Mouse (Mus musculus): ENCODE results near the gene Pde12.
"Not testable (repeated sequence)": the region's sequence is repeated elsewhere in the genome, so short reads cannot be mapped to it uniquely, and the experiment has no call there.

Gene Pde12

DNA sequence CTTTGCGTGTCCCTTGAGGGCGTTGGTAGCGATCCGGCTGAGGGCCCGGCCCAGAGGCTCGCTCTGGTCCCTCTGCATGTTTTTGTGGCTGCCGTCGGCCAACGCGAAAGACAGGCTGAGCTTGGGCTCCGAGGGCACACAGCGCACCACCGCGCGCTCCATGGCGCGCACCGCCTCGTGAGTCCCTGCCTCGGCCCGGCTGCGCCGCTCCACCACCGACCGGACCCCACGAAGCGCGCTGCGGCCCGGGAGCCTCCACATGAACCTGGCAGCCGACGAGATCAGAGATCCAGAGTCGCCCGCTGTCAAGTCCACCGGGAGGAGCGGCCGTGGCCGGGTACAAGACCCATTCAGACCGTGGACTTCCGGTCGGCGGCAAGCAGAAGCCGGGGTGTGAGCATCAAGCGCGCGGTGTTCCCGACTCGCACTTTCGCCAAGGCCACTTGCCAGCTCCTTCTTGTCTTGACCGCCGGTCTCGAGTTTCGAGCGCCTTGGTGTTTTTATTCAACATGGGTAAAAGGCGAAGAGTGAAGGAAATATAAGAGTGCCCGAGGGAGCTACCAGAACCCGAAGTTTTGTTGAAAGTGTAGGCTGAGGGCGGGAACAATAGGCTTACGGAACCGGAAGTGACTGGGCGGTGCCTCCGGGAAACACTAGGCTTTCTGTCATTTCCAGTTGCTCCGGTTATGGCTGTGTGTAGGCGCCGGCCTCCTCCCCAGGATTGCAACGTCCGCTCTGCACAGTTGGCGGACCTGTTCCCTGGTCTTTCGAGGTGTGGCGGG is at the start of gene Pde12:
Gene Pde12 (minus strand): TSS at position 592 of the 782 bp plus-strand sequence.
- DNase-seq (ENCODE audit: extremely low read depth, low read depth): peak; percentile 88

DNA sequence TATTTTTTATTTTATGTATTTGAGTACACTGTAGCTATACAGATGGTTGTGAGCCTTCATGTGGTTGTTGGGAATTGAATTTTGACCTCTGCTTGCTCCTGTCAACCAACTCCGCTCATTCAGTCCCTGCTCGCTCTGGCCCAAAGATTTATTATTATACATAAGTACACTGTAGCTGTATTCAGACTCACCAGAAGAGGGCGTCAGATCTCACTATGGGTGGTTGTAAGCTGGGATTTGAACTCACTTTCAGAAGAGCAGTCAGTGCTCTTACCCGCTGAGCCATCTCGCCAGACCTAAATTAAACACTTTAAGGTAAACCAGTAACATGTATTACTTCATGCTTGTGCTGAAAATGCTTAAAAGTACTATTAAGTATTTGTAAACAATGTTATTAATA is 35.6 kb upstream of the Pde12 start:
- not testable (repeated sequence) for DNase-seq (ENCODE audit: extremely low read depth, low read depth)

DNA sequence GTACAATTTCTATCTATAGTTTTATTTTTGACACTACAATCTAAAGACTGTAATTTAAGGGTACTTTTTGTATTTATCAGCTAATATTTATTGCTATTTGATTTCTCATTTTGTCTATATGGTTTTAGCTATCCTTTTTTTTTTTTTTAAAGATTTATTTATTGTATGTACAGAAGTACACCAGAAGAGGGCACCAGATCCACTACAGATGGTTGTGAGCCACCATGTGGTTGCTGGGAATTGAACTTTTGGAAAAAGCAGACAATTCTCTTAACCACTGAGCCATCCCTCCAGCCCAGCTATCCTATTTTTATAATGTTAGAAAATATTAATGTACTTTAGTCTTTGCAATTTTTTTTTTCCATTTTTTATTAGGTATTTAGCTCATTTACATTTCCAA is 28.2 kb upstream of the Pde12 start:
- no peak for DNase-seq (ENCODE audit: extremely low read depth, low read depth)

DNA sequence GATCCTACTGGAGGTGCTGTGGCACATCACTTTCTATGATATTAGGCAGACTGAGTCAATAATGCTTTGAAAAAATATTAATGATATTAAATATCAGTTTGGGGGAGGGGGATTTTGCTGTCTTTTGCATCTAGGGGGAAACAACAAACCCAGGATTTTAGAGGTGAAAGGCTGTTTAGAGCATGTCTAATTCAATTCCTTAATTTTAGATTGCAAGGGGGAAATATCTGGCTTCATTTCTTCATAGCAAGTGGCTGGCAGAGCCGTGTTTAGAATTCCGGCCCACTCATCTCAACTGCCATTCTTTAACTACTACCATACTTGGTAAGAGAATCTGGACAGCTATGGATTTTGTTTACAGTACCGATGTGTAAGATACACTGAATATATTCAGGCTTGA is 23.3 kb upstream of the Pde12 start, which contains the start of gene Dnah12:
Gene Dnah12 (plus strand): TSS at position 301 of the 400 bp plus-strand sequence.
- DNase-seq (ENCODE audit: extremely low read depth, low read depth): no peak

DNA sequence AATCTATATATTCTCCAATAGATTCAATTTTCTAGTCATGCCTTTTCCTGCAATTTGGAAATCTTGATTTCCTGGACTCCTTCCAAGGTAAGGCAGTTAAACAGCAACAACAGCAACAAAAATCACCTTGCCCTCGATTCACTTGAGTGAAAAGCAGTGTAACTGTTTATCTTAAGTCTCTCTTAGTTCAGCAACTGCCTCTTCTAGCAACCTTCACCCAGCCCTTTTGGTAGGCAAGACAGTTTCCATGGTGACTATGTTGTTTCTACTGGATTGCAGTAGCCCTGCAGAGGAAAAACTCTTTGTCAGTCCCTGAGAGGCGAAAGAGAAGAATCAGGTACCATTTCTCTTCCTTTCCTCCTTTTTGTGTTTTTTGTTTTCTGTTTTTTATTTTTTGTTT is 21.7 kb upstream of the Pde12 start:
- DNase-seq (ENCODE audit: extremely low read depth, low read depth): no peak

DNA sequence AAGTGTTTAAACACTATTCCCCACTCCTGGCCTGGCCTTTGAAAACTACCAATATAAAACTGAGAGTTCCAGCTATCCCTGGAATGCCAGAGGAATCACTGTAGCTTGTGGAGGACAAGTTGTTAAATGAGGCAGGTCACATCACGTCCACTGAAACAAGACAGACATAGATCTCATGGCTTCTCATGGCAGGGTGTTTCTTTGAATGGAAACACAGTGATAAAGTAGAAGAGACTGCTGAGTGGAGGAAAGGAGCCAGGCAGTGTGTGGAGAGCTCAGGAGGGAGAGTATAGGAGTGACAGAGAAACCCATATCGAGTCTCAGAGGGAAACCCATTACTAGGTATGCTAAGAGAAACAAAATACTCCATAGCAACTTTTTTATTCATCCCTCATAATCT is 21.0 kb upstream of the Pde12 start:
- DNase-seq (ENCODE audit: extremely low read depth, low read depth): no peak

DNA sequence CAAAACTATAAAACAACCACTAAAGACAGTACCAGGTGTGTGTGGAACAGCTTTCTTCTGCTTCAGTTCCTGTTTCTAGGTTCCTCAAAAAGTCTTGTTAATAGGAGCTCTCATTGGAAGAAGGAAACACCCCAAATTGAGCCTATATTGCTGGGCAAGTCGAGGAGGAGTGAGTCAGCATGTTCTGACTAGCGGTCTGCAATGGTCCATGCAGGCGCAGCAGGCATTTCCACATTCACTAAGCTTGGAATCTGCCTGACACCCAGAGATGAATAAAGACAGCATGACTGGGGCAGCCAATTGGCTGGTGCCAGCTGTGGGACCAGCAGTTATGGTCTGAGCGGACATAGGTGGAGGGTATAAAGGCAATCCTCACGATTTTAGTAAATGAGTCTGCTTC is 6.1 kb upstream of the Pde12 start:
- DNase-seq (ENCODE audit: extremely low read depth, low read depth): peak; percentile 91

DNA sequence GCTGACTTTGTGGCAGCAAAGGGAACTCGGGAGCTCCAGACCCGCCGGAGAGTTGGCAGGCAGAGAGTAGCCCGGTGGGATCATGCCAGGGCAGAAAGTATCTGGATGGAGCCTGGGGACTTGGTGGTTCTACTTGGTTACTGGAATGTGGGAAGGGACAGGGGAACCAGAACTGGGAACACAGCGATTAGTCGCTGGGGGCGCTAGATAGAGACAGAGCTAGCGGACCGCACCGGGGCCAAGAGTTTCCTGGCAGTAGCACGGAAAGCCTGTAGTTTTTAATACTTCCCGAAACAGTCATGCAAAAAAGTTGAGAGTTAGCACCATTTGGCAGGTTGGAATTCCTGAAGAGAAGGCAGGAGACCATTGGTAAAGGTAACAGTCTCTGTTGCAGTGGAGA is 5.7 kb upstream of the Pde12 start:
- DNase-seq (ENCODE audit: extremely low read depth, low read depth): no peak

DNA sequence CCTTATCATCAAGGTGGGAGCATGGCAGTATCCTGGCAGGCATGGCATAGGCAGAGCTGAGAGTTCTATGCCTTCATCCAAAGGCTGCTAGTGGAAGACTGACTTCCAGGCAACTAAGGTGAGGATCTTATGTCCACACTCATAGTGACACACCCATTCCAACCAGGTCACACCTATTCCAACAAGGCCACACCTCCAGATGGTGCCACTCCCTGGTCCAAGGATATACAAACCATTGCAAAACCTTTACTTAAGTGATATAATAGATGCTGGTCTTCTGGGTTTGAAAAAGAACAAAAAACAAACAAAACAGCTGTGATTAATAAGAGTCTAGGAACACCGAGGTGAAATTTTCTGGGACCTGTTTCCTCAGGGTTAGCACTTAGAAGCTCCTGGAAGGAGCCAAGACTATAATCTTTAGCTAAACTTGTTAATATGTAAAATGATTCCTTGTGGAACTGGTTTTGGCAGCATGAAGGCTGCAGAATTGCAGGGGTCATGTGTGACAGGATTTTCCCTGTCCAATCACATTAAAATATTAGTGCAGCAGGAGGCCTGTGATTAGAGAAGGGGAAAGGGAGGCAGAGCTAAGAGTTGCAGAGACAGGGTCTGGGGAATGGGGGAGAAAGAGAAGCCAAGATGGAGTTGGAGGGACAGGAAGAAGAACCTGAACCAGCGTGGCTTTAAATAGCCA is 4.9 kb upstream of the Pde12 start:
- DNase-seq (ENCODE audit: extremely low read depth, low read depth): not testable (repeated sequence)

DNA sequence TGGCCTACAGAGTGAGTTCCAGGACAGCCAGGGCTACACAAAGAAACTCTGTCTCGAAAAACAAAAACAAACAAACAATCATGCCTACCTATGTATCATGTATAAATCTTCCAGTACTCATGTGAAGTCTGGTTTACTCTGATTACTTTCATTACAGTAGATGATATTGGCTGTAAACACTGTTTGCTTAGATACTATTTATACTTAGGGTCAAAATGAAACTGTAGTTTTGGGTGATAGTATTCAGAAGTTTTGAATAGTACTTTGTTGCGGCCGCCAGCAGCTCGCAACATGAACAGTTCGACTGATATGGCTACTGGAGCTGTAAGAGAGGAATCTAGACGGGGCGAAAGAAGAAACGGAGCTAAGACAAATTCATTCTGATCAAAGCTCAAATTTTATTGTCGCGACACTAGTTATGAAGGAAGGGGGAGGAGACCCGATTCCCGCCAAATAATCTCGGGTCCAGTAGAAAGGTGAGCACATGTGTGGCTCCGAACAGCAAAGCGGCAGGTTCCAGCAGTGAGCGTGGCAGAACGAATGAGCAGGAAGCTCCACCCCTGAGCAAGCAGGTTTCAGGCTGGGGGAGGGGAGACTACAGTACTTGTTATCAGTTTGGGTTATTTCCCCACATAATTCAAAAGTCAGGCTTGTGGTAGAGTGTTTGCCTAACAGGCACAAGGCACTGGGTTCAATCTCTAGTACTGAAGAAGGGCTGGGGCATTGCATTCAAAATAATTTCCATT is 2.4 kb upstream of the Pde12 start:
- DNase-seq (ENCODE audit: extremely low read depth, low read depth): peak; percentile 74

DNA sequence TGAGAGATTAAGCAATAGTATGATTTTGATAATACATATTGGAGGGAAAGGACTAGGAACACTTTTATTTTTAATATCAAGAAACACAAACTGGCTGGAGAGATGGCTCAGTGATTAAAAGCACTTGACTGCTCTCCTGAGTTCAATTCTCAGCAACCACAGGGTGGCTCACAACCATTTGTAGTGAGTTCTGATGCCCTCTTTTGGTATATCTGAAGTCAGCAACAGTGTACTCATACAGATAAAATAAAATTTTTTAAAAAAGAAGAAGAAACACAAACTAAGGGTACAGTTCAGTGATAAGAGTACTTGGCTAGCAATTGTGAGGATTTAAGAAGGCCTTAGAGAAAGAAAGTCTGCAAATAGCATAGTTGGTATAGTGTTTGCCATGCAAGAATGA is 1.3 kb upstream of the Pde12 start:
- peak; percentile 52 for DNase-seq (ENCODE audit: extremely low read depth, low read depth)

DNA sequence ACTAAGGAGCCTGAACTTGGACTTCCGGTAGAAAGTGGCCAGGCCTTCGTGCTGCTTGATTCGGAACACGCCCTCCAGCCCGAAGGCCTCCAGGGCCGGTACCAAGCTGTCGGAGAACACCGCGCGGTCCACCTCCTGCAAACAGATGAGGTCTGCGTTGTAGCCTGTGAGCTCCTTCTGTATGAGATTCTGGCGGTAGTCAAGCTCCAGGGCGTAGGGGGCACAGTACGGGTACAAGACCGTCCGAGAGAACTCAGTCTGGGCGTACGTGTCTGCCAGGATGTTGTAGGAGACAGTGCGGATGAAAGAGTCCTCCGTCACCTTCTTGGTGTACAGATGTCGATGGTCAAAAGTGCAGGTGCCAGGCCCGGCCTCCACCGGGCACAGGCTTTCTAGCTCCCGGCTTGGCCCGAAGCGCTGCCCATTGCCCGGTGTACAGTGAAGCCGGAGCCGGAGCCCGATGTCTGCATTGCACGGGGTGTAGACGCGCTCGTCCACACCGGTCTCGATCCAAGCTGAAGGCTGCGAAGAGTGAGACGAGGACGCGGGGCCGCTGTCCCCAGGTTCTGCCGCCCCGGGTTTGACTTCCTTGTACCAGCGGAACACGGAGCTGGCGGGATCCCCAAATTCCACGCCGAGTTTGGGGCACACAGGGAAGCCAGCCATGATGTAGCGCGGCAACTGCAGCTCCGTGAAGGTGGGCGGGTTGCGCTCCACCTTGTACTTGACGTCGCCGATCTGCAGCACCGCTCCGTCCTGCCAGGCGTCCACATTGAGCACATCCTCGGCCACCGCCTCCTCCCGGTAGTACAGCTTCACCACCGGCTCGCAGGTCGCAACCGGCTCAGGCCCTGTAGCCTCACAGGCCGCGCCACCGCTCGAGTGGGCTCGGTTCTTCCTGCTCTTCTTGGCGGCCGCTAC is 1.1 kb downstream of the Pde12 start:
- no peak for DNase-seq (ENCODE audit: extremely low read depth, low read depth)

DNA sequence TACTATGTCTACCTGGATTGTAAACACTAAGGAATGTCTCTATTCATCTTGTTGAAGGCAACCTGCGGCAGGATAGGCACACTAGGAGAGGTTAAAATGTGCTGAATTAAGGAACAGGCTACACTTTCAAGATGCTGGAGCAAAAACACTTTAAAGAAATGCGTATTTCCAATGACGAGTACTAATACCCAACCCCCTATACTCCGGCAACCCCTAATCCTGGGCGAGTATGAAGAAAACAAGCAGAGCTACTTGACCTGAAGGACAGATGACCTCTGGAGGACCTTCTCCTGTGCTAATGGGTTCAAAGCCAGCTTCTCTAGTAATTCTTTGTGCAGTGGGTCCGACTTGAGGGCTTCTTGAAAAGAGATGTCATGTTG is 1.7 kb downstream of the Pde12 start:
- no peak for DNase-seq (ENCODE audit: extremely low read depth, low read depth)

DNA sequence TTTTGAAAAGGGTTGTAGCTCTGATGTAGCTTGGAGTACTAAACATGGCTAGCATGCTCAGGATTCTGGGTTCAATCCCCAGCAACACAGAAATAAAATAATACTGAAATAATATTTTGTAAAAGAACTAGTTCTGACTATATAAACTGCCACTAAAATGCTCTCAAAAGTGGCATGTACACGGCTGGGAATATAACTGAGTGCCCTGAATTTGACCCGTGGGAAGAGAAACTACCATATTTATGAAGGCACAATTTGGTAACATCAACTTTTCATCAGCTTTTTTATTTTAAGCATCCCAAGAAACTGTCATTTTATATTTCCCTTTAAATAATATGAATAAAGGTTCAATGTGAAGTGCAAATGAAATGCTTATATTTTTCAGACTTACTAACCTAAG is 5.8 kb downstream of the Pde12 start:
- DNase-seq (ENCODE audit: extremely low read depth, low read depth): no peak

DNA sequence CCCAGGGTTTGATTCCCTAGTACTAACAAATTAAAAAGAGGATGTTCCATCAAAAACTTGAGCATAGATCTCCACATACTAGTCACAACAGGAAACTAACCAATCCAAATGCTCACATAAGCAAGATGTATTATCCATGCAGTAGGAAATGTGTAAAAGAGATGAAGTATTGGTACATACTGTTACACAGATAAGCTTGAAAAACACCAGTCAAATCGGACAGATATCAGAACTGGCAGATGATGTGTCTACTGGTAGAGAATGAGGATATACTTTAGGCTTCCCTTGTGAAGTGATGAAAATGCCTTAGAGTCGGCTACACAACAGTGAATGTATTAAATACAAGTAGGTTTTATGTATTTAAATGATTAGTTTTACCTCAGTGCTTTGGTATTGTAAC is 7.2 kb downstream of the Pde12 start:
- DNase-seq (ENCODE audit: extremely low read depth, low read depth): no peak

DNA sequence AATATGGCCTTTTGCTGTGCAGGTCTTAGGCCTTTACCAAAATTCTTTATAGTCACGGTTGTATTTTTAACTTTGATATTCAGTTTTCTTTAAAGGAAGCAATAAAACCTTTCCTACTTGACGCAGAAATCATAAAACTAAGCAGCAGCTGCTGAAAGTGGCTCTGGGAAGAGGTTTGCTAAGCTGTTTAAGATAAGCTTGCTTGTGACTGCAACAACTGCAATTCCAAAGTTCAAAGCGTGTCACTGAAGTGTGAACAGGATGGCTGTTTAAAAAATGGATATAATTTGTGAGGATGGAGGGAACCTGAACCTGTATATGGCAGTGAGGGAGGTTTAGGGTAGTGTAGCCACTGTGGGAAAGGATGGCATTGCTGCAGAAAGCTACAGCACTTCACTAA is 7.7 kb downstream of the Pde12 start:
- DNase-seq (ENCODE audit: extremely low read depth, low read depth): no peak

DNA sequence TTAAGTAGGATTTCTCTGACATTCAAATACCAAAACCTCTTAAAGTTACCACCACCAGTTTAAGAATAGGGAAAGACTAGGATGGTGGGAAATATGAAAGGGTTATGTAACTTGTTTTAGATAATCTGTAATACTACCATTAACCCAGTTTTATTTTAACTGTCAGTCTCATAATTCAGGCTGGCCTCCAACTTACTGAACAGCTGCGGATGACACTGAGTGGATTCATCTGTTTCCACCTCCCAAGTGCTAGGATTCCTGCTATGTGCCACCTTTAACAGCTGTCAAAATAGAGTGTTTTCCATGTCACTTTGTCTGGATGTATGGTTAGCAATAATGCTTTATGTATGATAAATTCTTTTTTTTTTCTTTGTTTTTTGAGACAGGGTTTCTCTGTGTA is 9.4 kb downstream of the Pde12 start:
- no peak for DNase-seq (ENCODE audit: extremely low read depth, low read depth)

DNA sequence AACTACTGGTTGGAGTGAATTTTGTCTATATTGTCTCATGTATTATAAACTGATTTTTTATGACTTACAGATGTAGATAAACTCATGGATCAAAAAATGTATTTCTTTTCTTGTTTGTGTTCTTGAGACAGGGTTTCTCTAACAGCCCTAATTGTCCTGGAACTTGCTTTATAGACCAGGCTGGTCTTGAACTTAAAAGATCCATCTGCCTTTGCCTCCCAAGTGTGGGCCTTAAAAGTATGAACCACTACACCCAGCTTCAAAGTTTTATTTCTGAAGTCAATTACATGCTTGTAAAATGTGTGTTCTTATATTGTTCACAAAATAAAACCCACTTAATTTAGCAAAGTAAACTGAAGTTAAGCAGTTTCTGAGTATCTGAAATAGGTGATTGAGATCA is 11.5 kb downstream of the Pde12 start:
- DNase-seq (ENCODE audit: extremely low read depth, low read depth): no peak

DNA sequence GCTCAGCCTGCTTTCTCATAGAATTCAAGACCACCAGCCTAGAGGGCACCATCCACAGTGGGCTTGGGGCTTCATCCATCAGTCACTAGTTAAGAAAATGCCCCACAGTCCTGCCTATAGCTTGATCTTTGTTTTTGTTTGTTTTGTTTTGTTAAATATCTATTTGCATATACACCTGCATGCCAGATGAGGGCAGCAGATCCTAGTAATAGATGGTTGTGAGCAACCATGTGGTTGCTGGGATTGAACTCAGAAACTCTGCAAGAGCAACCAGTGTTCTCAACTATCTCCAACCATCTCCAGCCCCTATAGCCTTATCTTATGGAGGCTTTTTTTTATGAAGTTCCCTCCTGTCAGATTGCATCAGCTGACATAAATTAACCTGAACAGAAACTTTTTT is 17.8 kb downstream of the Pde12 start:
- DNase-seq (ENCODE audit: extremely low read depth, low read depth): no peak

DNA sequence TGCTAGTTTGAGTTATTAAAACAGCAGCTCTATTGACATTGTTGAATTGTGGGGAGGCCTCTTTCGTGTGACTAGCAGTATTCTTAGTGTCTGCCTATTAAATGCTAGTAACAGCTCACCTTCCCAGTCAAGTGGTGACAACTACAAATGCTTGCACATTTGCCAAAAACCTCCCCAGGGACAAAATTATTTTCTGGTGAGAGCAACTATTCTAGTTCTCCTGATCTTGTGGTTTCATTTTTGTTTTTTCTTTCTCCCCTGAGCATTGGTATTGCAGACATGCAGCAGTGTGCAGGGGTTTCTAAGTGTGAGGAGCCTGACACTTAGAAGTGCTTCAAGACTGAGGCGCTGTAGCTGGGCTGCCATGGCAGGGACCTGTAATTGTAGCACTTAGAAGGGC is 21.9 kb downstream of the Pde12 start:
- DNase-seq (ENCODE audit: extremely low read depth, low read depth): no peak

DNA sequence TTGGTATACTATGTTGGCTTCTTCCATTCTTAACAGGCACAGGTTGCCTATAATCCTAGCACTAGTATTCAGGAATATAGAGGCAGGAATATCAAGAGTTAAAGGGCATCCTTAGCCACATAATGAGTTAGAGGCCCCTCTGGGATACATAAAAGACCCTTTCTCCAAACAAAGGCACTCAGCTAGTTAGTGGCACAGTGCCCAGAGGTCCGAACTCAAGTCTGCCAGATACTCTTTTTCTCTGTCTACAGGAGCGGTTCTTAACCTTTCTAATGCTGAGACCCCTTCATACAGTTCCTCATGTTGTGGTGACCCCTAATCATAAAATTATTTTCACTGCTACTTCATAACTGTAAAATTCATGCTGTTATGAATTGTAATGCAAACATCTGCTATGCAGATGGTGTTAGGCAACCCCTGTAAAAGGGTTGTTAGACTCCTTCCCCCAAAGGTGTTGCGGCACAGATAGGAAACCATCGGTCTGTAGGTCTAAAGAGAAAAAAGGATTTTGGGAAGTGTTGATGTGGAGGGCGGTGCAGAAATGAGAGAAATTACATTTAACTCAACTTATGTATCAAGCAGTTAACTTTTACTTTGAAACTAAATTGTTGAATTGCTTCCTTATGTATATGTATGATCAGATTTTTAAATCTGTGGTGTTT is 23.6 kb downstream of the Pde12 start:
- no peak for DNase-seq (ENCODE audit: extremely low read depth, low read depth)
